12 mouse cellular contexts compared by ENCODE assay signal in genomic region chr13:63979581-63979980, GRCm38 (mm10).
A peak's percentile ranks its signal among the peaks of the same experiment; 100 is the strongest.
DNase-seq lines count a peak whose midpoint lies in the region; ATAC-seq lines count a peak whose summit lies in the region.
"Had no signal": no experiment of that assay in that cellular context is flagged by ENCODE, and none has a peak within 500 bp of the region (broad histone marks: within the 10 kb centered on the region; RNA-seq: fewer than 3 reads in every experiment).

No protein-coding gene starts in this region.

- peaks cover 91% of the 10 kb centered on the region for H3K27me3 ChIP-seq in forebrain, embryonic 10.5 days (ENCODE audit: poor library complexity, severe bottlenecking)
- peaks cover 67% of the 10 kb centered on the region for H3K27me3 ChIP-seq in forebrain, embryonic 14.5 days (replicated peaks; ENCODE audit: control insufficient read depth, insufficient read depth, low read length)
- H3K27me3 ChIP-seq in lung, embryonic 15.5 days = no peaks in the 10 kb centered on the region
- H3K27me3 ChIP-seq in embryonic facial prominence, embryonic 13.5 days = no peaks in the 10 kb centered on the region
- no peaks in the 10 kb centered on the region for H3K27me3 ChIP-seq in stomach, embryonic 14.5 days (ENCODE audit: control insufficient read depth, insufficient read depth, low read length)
- peaks cover 84% of the 10 kb centered on the region for H3K27me3 ChIP-seq in forebrain, embryonic 12.5 days
- H3K27me3 ChIP-seq: liver, embryonic 13.5 days had no signal

- H3K4me2 ChIP-seq in forebrain, embryonic 14.5 days (ENCODE audit: low read length) = no peak overlapping the region
- H3K4me2 ChIP-seq in lung, embryonic 15.5 days = no peak overlapping the region
- no peak overlapping the region for H3K4me2 ChIP-seq in embryonic facial prominence, embryonic 13.5 days
- H3K4me2 ChIP-seq in stomach, embryonic 14.5 days (replicated peaks; ENCODE audit: low read depth, low read length) = no peak overlapping the region
- no peak overlapping the region for H3K4me2 ChIP-seq in forebrain, embryonic 12.5 days
- H3K4me2 ChIP-seq: liver, embryonic 13.5 days had no signal

- 6% methylated on average over 1 of the region's 1 CpGs for WGBS in forebrain, embryonic 10.5 days
- 5% methylated on average over 1 of the region's 1 CpGs for WGBS in forebrain, embryonic 14.5 days
- WGBS in lung, embryonic 15.5 days = 43% methylated on average over 1 of the region's 1 CpGs
- WGBS in embryonic facial prominence, embryonic 13.5 days = 21% methylated on average over 1 of the region's 1 CpGs
- WGBS in stomach, embryonic 14.5 days = 26% methylated on average over 1 of the region's 1 CpGs
- 3% methylated on average over 1 of the region's 1 CpGs for WGBS in forebrain, embryonic 12.5 days

- H3K36me3 ChIP-seq in forebrain, embryonic 10.5 days (replicated peaks) = no peaks in the 10 kb centered on the region
- H3K36me3 ChIP-seq in forebrain, embryonic 14.5 days (ENCODE audit: control insufficient read depth, insufficient read depth, low read length) = no peaks in the 10 kb centered on the region
- H3K36me3 ChIP-seq in lung, embryonic 15.5 days = no peaks in the 10 kb centered on the region
- no peaks in the 10 kb centered on the region for H3K36me3 ChIP-seq in embryonic facial prominence, embryonic 13.5 days
- H3K36me3 ChIP-seq in stomach, embryonic 14.5 days (ENCODE audit: control insufficient read depth, insufficient read depth, low read length) = no peaks in the 10 kb centered on the region
- H3K36me3 ChIP-seq in forebrain, embryonic 12.5 days (replicated peaks) = no peaks in the 10 kb centered on the region
- H3K36me3 ChIP-seq: G1E; liver, embryonic 13.5 days had no signal

- no peak for ATAC-seq in forebrain, embryonic 14.5 days
- ATAC-seq in lung, embryonic 15.5 days (ENCODE audit: borderline replicate concordance, extremely low read depth, low FRiP score, low TSS enrichment) = no peak
- ATAC-seq in embryonic facial prominence, embryonic 13.5 days (ENCODE audit: insufficient number of reproducible peaks, insufficient read depth, low FRiP score, low TSS enrichment, low read depth) = no peak
- no peak for ATAC-seq in stomach, embryonic 14.5 days (ENCODE audit: insufficient number of reproducible peaks, insufficient read depth, low FRiP score, low read depth)
- no peak for ATAC-seq in forebrain, embryonic 12.5 days (ENCODE audit: low FRiP score)

- no peaks in the 10 kb centered on the region for H3K9me3 ChIP-seq in forebrain, embryonic 10.5 days
- no peaks in the 10 kb centered on the region for H3K9me3 ChIP-seq in forebrain, embryonic 14.5 days (replicated peaks; ENCODE audit: control insufficient read depth, low read length)
- no peaks in the 10 kb centered on the region for H3K9me3 ChIP-seq in lung, embryonic 15.5 days
- no peaks in the 10 kb centered on the region for H3K9me3 ChIP-seq in embryonic facial prominence, embryonic 13.5 days
- H3K9me3 ChIP-seq in stomach, embryonic 14.5 days (ENCODE audit: control insufficient read depth, low read depth, low read length) = no peaks in the 10 kb centered on the region
- no peaks in the 10 kb centered on the region for H3K9me3 ChIP-seq in forebrain, embryonic 12.5 days
- H3K9me3 ChIP-seq: G1E; liver, embryonic 13.5 days had no signal

- no peak for DNase-seq in forebrain, embryonic 10.5 days (ENCODE audit: extremely low spot score, low spot score)
- no peak for DNase-seq in forebrain, embryonic 14.5 days (ENCODE audit: low spot score)
- no peak for DNase-seq in lung, postnatal 10 days
- no peak for DNase-seq in frontal cortex, postnatal 36 days (ENCODE audit: low spot score in 2 of 2)
- DNase-seq: cerebellum, adult 11-12 months; liver, embryonic 13.5 days; right cerebral cortex, postnatal 4 days had no signal

- H3K4me1 ChIP-seq in forebrain, embryonic 10.5 days = peaks cover 26% of the 10 kb centered on the region
- H3K4me1 ChIP-seq in forebrain, embryonic 14.5 days (ENCODE audit: control insufficient read depth, insufficient read depth, low read length) = 0 out of 2 replicates have a peak, but pooled peaks cover 4% of the 10 kb centered on the region
- H3K4me1 ChIP-seq in lung, embryonic 15.5 days = peaks cover 33% of the 10 kb centered on the region
- H3K4me1 ChIP-seq in embryonic facial prominence, embryonic 13.5 days = peaks cover 28% of the 10 kb centered on the region
- peaks cover 7% of the 10 kb centered on the region; the same call in 1 of the 2 replicates for H3K4me1 ChIP-seq in stomach, embryonic 14.5 days (ENCODE audit: control insufficient read depth, insufficient read depth, low read length)
- peaks cover 18% of the 10 kb centered on the region for H3K4me1 ChIP-seq in forebrain, embryonic 12.5 days
- H3K4me1 ChIP-seq: liver, embryonic 13.5 days had no signal

- peak overlapping the region; percentile 73 for H3K27ac ChIP-seq in forebrain, embryonic 10.5 days
- no peak overlapping the region for H3K27ac ChIP-seq in forebrain, embryonic 14.5 days (ENCODE audit: low read depth, low read length)
- H3K27ac ChIP-seq in lung, embryonic 15.5 days = peak overlapping the region; percentile 88
- peak overlapping the region; percentile 69 for H3K27ac ChIP-seq in embryonic facial prominence, embryonic 13.5 days
- H3K27ac ChIP-seq in stomach, embryonic 14.5 days (ENCODE audit: low read length) = peak overlapping the region; percentile 92
- H3K27ac ChIP-seq in forebrain, embryonic 12.5 days = no peak overlapping the region
- H3K27ac ChIP-seq: liver, embryonic 13.5 days had no signal

- H3K9ac ChIP-seq in forebrain, embryonic 14.5 days (ENCODE audit: low read length) = no peak overlapping the region
- H3K9ac ChIP-seq in lung, embryonic 15.5 days = no peak overlapping the region
- H3K9ac ChIP-seq in embryonic facial prominence, embryonic 13.5 days = no peak overlapping the region
- no peak overlapping the region for H3K9ac ChIP-seq in stomach, embryonic 14.5 days (replicated peaks; ENCODE audit: low read depth, low read length)
- H3K9ac ChIP-seq in forebrain, embryonic 12.5 days = no peak overlapping the region
- H3K9ac ChIP-seq: liver, embryonic 13.5 days had no signal

- H3K4me3 ChIP-seq in forebrain, embryonic 10.5 days = no peak overlapping the region
- H3K4me3 ChIP-seq in forebrain, embryonic 14.5 days (ENCODE audit: low read depth, low read length) = no peak overlapping the region
- no peak overlapping the region for H3K4me3 ChIP-seq in lung, embryonic 15.5 days
- H3K4me3 ChIP-seq in embryonic facial prominence, embryonic 13.5 days = no peak overlapping the region
- H3K4me3 ChIP-seq in stomach, embryonic 14.5 days (ENCODE audit: low read depth, low read length) = no peak overlapping the region
- H3K4me3 ChIP-seq in forebrain, embryonic 12.5 days (replicated peaks) = no peak overlapping the region
- H3K4me3 ChIP-seq: liver, embryonic 13.5 days had no signal

Comparison
In these comparisons a context has a peak if more than half of its experiments do, and no peak if none do; other contexts are left out.
1. H3K27ac ChIP-seq: peak in forebrain, embryonic 10.5 days (single experiment), lung, embryonic 15.5 days (single experiment), embryonic facial prominence, embryonic 13.5 days (single experiment) and stomach, embryonic 14.5 days (single experiment); none in forebrain, embryonic 14.5 days (single experiment) and forebrain, embryonic 12.5 days (single experiment).